Mouse (Mus musculus): Measurements from ENCODE around the gene P2ry4. TPM values are rescaled to one million over a fixed set of nuclear protein-coding genes. Genes with fewer than 3 reads are reported as not detected.

P2ry4 gene
- polyA plus RNA-seq, 1 experiment from 2014 or later = 0.38 TPM

DNA sequence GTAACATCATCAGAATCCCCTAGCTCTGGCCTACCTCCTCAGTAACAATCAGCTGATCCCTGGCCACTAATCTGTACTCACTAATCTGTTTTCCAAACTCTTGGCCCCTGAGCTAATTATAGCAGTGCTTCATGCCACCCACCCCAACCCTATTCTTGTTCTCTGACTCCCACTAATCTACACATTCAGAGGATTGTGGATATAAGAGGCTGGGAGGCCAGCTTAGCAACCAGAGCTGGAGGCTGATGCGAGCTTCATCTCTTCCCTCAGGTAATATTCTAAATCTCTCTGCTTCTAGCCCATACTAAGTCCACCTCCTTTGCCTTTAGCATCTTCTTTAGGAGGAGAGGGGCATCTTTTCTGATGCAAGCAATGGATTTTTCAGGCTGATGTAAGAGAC, 10.6 kb upstream of the P2ry4 start, which contains the start of gene Arr3:
Gene Arr3 (plus strand): TSS at position 184 of the 400 bp plus-strand sequence.
- no peak for ATAC-seq
- Histone ChIP-seq H3K4me3 (ENCODE audit: low read length) (no peak within 1 kb of the TSS), H3K9me3 (ENCODE audit: control insufficient read depth, low read length) (no peaks in the 10 kb centered on the region), H3K27me3 (replicated peaks; ENCODE audit: control insufficient read depth, insufficient read depth, low read length) (peaks cover 3% of the 10 kb centered on the region; the same call in 1 of the 2 replicates), H3K27ac (ENCODE audit: low read length) (no peak within 1 kb of the TSS), H3K4me1 (ENCODE audit: control insufficient read depth, insufficient read depth, low read length) (no peaks in the 10 kb centered on the region), H3K4me2 (ENCODE audit: low read depth, low read length) (no peak within 1 kb of the TSS), H3K36me3 (ENCODE audit: control insufficient read depth, insufficient read depth, low read length) (no peaks in the 10 kb centered on the region), H3K9ac (ENCODE audit: low read depth, low read length) (no peak within 1 kb of the TSS)
- 84% methylated on average over 1 of the region's 1 CpGs for WGBS

DNA sequence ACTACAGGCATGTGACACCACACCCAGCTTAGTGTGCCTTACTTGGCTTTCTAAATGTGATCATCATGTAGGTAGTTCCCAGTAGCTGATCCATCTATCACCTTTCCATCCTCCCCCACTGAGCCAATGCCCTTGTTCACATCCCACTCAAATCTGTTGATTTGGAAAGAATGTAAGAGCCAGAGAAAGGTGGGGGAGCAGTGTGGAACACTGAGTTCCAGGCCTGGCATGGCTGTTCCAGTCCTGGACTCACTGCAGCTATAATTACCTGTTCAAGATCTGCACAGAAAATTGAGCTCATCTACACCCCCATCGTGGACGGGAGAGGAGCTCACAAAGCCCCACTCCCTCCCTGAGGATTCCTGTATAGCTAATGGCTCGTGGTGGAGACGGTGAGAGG, 5.1 kb upstream of the P2ry4 start:
- H3K4me1 ChIP-seq (ENCODE audit: control insufficient read depth, insufficient read depth, low read length) = no peaks in the 10 kb centered on the region
- no peak for ATAC-seq
- H3K27ac ChIP-seq (ENCODE audit: low read length) = no peak overlapping the region
- 68% methylated on average over 4 of the region's 4 CpGs for WGBS
- H3K9me3 ChIP-seq (ENCODE audit: control insufficient read depth, low read length) = no peaks in the 10 kb centered on the region
- peaks cover 8% of the 10 kb centered on the region; the same call in 1 of the 2 replicates for H3K27me3 ChIP-seq (replicated peaks; ENCODE audit: control insufficient read depth, insufficient read depth, low read length)
- no peak overlapping the region for H3K4me3 ChIP-seq (ENCODE audit: low read length)
- H3K4me2 ChIP-seq (ENCODE audit: low read depth, low read length) = no peak overlapping the region
- H3K9ac ChIP-seq (ENCODE audit: low read depth, low read length) = no peak overlapping the region
- H3K36me3 ChIP-seq (ENCODE audit: control insufficient read depth, insufficient read depth, low read length) = no peaks in the 10 kb centered on the region

DNA sequence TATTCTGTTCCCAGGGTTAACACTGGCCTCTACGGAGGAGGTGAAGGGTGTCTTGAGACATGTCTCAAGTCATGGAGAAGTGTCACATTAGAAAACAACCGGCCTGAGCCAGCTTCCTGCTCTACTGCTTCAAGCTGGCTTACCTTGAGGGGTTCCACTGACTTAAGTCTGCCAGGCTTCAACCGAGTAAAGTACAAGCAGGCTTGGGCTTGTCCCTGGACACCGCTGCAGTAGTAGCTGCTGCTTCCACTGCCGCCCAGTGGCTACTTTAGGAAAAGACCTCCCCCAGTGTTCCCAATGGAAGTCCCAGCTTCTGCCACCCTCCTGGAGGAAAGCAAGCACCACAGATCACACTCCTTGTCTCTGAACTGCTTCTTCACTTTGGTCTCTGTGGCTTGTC, 2.8 kb upstream of the P2ry4 start:
- Histone ChIP-seq H3K4me2 (ENCODE audit: low read depth, low read length) (no peak overlapping the region), H3K27me3 (replicated peaks; ENCODE audit: control insufficient read depth, insufficient read depth, low read length) (peaks cover 17% of the 10 kb centered on the region), H3K9ac (ENCODE audit: low read depth, low read length) (no peak overlapping the region), H3K4me1 (ENCODE audit: control insufficient read depth, insufficient read depth, low read length) (no peaks in the 10 kb centered on the region), H3K36me3 (ENCODE audit: control insufficient read depth, insufficient read depth, low read length) (no peaks in the 10 kb centered on the region), H3K4me3 (ENCODE audit: low read length) (no peak overlapping the region), H3K27ac (ENCODE audit: low read length) (no peak overlapping the region), H3K9me3 (ENCODE audit: control insufficient read depth, low read length) (no peaks in the 10 kb centered on the region)
- ATAC-seq = peak; percentile 65
- WGBS = 24% methylated on average over 5 of the region's 5 CpGs

DNA sequence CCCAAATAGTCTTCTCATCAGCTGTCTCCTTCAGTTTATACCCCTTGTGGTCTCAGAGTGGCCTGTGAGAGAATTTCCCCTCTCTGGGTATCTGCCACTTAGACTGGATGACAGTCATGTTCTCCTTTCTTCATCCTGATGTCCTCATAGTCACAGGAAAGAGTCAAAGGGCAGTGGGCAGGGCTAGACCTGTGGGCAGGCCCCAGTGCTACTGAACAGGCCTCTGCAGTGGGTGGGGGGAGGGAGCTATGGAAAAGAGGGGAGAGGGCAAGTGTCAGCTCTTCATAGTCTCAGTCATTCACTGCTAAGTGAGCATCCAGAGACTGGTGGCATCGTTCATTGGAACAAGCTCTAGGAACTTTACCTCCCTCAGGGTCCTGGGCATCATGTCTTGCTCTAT, 22.7 kb downstream of the P2ry4 start, which contains the start of gene Awat1:
Gene Awat1 (plus strand): TSS at position 301 of the 400 bp plus-strand sequence.
- no peaks in the 10 kb centered on the region for H3K4me1 ChIP-seq (ENCODE audit: control insufficient read depth, insufficient read depth, low read length)

DNA sequence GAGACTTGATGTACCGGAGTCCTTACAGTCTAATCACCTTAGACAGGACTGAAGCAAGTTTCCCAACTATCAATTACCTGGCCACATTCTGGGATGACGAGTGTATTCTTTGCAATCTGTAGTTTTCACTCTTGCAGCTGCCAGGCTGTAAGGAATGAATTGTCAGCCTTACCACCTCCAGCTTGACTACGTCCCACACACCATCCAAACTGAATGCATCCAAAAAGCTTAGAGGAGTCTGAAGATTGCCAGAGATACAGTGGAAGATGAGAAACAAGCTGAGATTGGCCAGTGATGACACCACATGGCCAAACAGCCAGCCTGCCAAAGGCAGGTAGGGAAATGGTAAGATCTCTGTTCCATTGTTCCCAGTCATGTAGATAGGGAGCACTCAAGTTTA, 29.0 kb downstream of the P2ry4 start:
- Histone ChIP-seq H3K27me3 (replicated peaks; ENCODE audit: control insufficient read depth, insufficient read depth, low read length) (no peaks in the 10 kb centered on the region), H3K4me2 (ENCODE audit: low read depth, low read length) (no peak overlapping the region), H3K36me3 (ENCODE audit: control insufficient read depth, insufficient read depth, low read length) (no peaks in the 10 kb centered on the region), H3K4me3 (ENCODE audit: low read length) (no peak overlapping the region), H3K9ac (ENCODE audit: low read depth, low read length) (no peak overlapping the region), H3K27ac (ENCODE audit: low read length) (no peak overlapping the region), H3K4me1 (ENCODE audit: control insufficient read depth, insufficient read depth, low read length) (no peaks in the 10 kb centered on the region), H3K9me3 (ENCODE audit: control insufficient read depth, low read length) (no peaks in the 10 kb centered on the region)
- 89% methylated on average over 3 of the region's 3 CpGs for WGBS
- ATAC-seq = no peak

More for the DNA sequence above, 22.7 kb downstream of the P2ry4 start, which contains the start of gene Awat1:
- Histone ChIP-seq H3K9ac (ENCODE audit: low read depth, low read length) (no peak within 1 kb of the TSS), H3K4me3 (ENCODE audit: low read length) (no peak within 1 kb of the TSS), H3K27me3 (replicated peaks; ENCODE audit: control insufficient read depth, insufficient read depth, low read length) (0 out of 2 replicates have a peak, but pooled peaks cover 2% of the 10 kb centered on the region), H3K9me3 (ENCODE audit: control insufficient read depth, low read length) (no peaks in the 10 kb centered on the region), H3K4me2 (ENCODE audit: low read depth, low read length) (no peak within 1 kb of the TSS), H3K36me3 (ENCODE audit: control insufficient read depth, insufficient read depth, low read length) (no peaks in the 10 kb centered on the region), H3K27ac (ENCODE audit: low read length) (no peak within 1 kb of the TSS)
- 82% methylated on average over 1 of the region's 1 CpGs for WGBS
- no peak for ATAC-seq

DNA sequence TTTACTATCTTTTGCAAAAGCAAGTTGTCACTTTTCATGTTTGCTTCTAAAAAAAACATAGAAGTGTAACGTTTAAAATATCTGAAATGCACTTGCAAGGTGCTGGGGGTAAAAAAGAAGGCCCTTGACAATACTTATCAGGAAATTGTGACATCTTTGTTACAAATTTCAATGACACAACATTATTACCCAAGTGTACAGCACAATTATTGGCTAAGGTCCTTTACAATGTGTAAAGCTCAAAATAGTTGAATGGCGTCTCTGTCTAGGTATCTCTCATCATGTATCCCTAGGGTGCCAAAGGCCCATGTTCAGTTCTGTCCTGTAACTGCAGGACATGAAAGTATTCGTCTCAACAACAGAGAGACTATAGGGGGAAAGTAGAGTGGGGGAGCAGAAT, 38.6 kb downstream of the P2ry4 start:
- Histone ChIP-seq H3K9me3 (ENCODE audit: control insufficient read depth, low read length) (no peaks in the 10 kb centered on the region), H3K27me3 (replicated peaks; ENCODE audit: control insufficient read depth, insufficient read depth, low read length) (no peaks in the 10 kb centered on the region), H3K27ac (ENCODE audit: low read length) (no peak overlapping the region), H3K9ac (ENCODE audit: low read depth, low read length) (no peak overlapping the region), H3K36me3 (ENCODE audit: control insufficient read depth, insufficient read depth, low read length) (no peaks in the 10 kb centered on the region), H3K4me2 (ENCODE audit: low read depth, low read length) (no peak overlapping the region), H3K4me3 (ENCODE audit: low read length) (no peak overlapping the region), H3K4me1 (ENCODE audit: control insufficient read depth, insufficient read depth, low read length) (no peaks in the 10 kb centered on the region)
- 78% methylated on average over 3 of the region's 3 CpGs for WGBS
- no peak for ATAC-seq

Other genes with a start within 250 kb of the P2ry4 start
- gene Otud6a, start 165.9 kb downstream of the P2ry4 start, polyA plus RNA-seq (2015; fragmentation: Nextera tagmentation; extraction: Ambion mirVana) = not detected in 2 replicates
- gene Awat2, start 152.2 kb downstream of the P2ry4 start, polyA plus RNA-seq (2015; fragmentation: Nextera tagmentation; extraction: Ambion mirVana) = 0.38 and 0.77 TPM in 2 replicates
- gene Igbp1, start 100.6 kb downstream of the P2ry4 start, polyA plus RNA-seq (2015; fragmentation: Nextera tagmentation; extraction: Ambion mirVana) = 36.5 and 40.3 TPM in 2 replicates
- not detected in 2 replicates for gene Dgat2l6, start 70.0 kb downstream of the P2ry4 start, polyA plus RNA-seq (2015; fragmentation: Nextera tagmentation; extraction: Ambion mirVana)
- gene Awat1, start 22.6 kb downstream of the P2ry4 start, polyA plus RNA-seq (2015; fragmentation: Nextera tagmentation; extraction: Ambion mirVana) = not detected in 2 replicates
- gene Arr3, start 10.6 kb upstream of the P2ry4 start, polyA plus RNA-seq (2015; fragmentation: Nextera tagmentation; extraction: Ambion mirVana) = not detected in 2 replicates
- 18.1 and 18.5 TPM in 2 replicates for gene Kif4, start 30.9 kb upstream of the P2ry4 start, polyA plus RNA-seq (2015; fragmentation: Nextera tagmentation; extraction: Ambion mirVana)
- gene Pdzd11, start 31.7 kb upstream of the P2ry4 start, polyA plus RNA-seq (2015; fragmentation: Nextera tagmentation; extraction: Ambion mirVana) = 75.6 and 78.8 TPM in 2 replicates
- 1.5 and 1.8 TPM in 2 replicates for gene Gdpd2, start 135.0 kb upstream of the P2ry4 start, polyA plus RNA-seq (2015; fragmentation: Nextera tagmentation; extraction: Ambion mirVana)
- 8.5 and 11.0 TPM in 2 replicates for gene Dlg3, start 172.9 kb upstream of the P2ry4 start, polyA plus RNA-seq (2015; fragmentation: Nextera tagmentation; extraction: Ambion mirVana)

All from intestine, embryonic 16.5 days (tissue).